Mouse (Mus musculus) E14TG2a.4 (cell line): ENCODE measurements around the gene Zfp574.

Source experiments
- CTCF ChIP-seq: conservative IDR thresholded peaks from 2 replicates; pipeline ENCODE4 v1.5.1; 2014; ENCODE audit warnings: low read length
- NANOG ChIP-seq: IDR thresholded peaks from 2 replicates; pipeline ENCODE4 v1.6.1; 2014; ENCODE audit warnings: borderline replicate concordance, low read length, mixed read lengths
- POU5F1 ChIP-seq: IDR thresholded peaks from 2 replicates; pipeline ENCODE4 v1.6.1; 2014; ENCODE audit warnings: low read length, borderline replicate concordance

GRCm38 (mm10) chr7:25112178-25112955 is 40.0 kb downstream of the Zfp574 start:
- TF ChIP-seq CTCF, result no peak
- TF ChIP-seq NANOG, result no peak
- TF ChIP-seq POU5F1, result no peak
